Mouse (Mus musculus): Measurements from ENCODE around the gene Hist2h2aa1. TPM values are rescaled to one million over a fixed set of nuclear protein-coding genes. Genes with fewer than 3 reads are reported as not detected.
"Not testable (repeated sequence)": the region's sequence is repeated elsewhere in the genome, so short reads cannot be mapped to it uniquely, and the experiment has no call there.

Gene Hist2h2aa1
- polyA plus RNA-seq, 1 experiment from 2014 or later, result 15.5 TPM

- Histone ChIP-seq H3K4me3 (ENCODE audit: low read depth, low read length) (no peak overlapping the region), H3K9ac (ENCODE audit: low read length) (no peak overlapping the region; the same call in 1 of the 2 replicates), H3K27me3 (ENCODE audit: control insufficient read depth, insufficient read depth, low read length) (no peaks in the 10 kb centered on the region), H3K9me3 (ENCODE audit: control insufficient read depth, low read length) (no peaks in the 10 kb centered on the region), H3K4me1 (ENCODE audit: control insufficient read depth, insufficient read depth, low read length) (peaks cover 17% of the 10 kb centered on the region), H3K4me2 (ENCODE audit: low read depth, severe bottlenecking) (peak overlapping the region; percentile 83; the same call in 1 of the 2 replicates), H3K36me3 (ENCODE audit: control insufficient read depth, insufficient read depth, low read length) (no peaks in the 10 kb centered on the region), H3K27ac (replicated peaks; ENCODE audit: low read depth, low read length) (peak overlapping the region; percentile 99)
- peak; percentile 31 for DNase-seq (ENCODE audit: low spot score)
- ATAC-seq (ENCODE audit: insufficient number of reproducible peaks, low FRiP score, low TSS enrichment, low read depth), result no peak
- WGBS, result 78% methylated on average over 7 of the region's 7 CpGs
Observed at GRCm38 (mm10) chr3:96264404-96264949, 19.2 kb downstream of the Hist2h2aa1 start.

- DNase-seq (ENCODE audit: low spot score) (no peak), ATAC-seq (ENCODE audit: insufficient number of reproducible peaks, low FRiP score, low TSS enrichment, low read depth) (no peak)
- H3K4me1 ChIP-seq (ENCODE audit: control insufficient read depth, insufficient read depth, low read length), result peaks cover 17% of the 10 kb centered on the region
- H3K4me2 ChIP-seq (ENCODE audit: low read depth, severe bottlenecking), result no peak overlapping the region
- H3K9ac ChIP-seq (ENCODE audit: low read length), result no peak overlapping the region
- H3K9me3 ChIP-seq (ENCODE audit: control insufficient read depth, low read length), result no peaks in the 10 kb centered on the region
- no peaks in the 10 kb centered on the region for H3K36me3 ChIP-seq (ENCODE audit: control insufficient read depth, insufficient read depth, low read length)
- H3K27me3 ChIP-seq (ENCODE audit: control insufficient read depth, insufficient read depth, low read length), result no peaks in the 10 kb centered on the region
- H3K4me3 ChIP-seq (ENCODE audit: low read depth, low read length), result no peak overlapping the region
- H3K27ac ChIP-seq (replicated peaks; ENCODE audit: low read depth, low read length), result no peak overlapping the region
- 93% methylated on average over 8 of the region's 8 CpGs for WGBS
Observed at GRCm38 (mm10) chr3:96266132-96266710, 20.9 kb downstream of the Hist2h2aa1 start.

- DNase-seq (ENCODE audit: low spot score) (no peak), ATAC-seq (ENCODE audit: insufficient number of reproducible peaks, low FRiP score, low TSS enrichment, low read depth) (no peak)
- WGBS, result 80% methylated on average over 4 of the region's 4 CpGs
- Histone ChIP-seq H3K27ac (replicated peaks; ENCODE audit: low read depth, low read length) (peak overlapping the region; percentile 96; the same call in 1 of the 2 replicates), H3K4me1 (ENCODE audit: control insufficient read depth, insufficient read depth, low read length) (peaks cover 11% of the 10 kb centered on the region), H3K36me3 (ENCODE audit: control insufficient read depth, insufficient read depth, low read length) (no peaks in the 10 kb centered on the region), H3K4me3 (ENCODE audit: low read depth, low read length) (no peak overlapping the region), H3K9me3 (ENCODE audit: control insufficient read depth, low read length) (no peaks in the 10 kb centered on the region), H3K9ac (ENCODE audit: low read length) (no peak overlapping the region), H3K4me2 (ENCODE audit: low read depth, severe bottlenecking) (no peak overlapping the region), H3K27me3 (ENCODE audit: control insufficient read depth, insufficient read depth, low read length) (no peaks in the 10 kb centered on the region)
Observed at GRCm38 (mm10) chr3:96267541-96267940, 22.2 kb downstream of the Hist2h2aa1 start.

GRCm38 (mm10) chr3:96268051-96268775 lies 22.9 kb downstream of the Hist2h2aa1 start, which contains the start of gene Hist2h3b:
Gene Hist2h3b, plus strand, starts transcription at chr3:96268654.
- 27% methylated on average over 28 of the region's 30 CpGs for WGBS
- Histone ChIP-seq H3K9ac (ENCODE audit: low read length) (peak within 1 kb of the TSS; percentile 81), H3K27me3 (ENCODE audit: control insufficient read depth, insufficient read depth, low read length) (no peaks in the 10 kb centered on the region), H3K4me2 (ENCODE audit: low read depth, severe bottlenecking) (peak within 1 kb of the TSS; percentile 63), H3K27ac (replicated peaks; ENCODE audit: low read depth, low read length) (peak within 1 kb of the TSS; percentile 96), H3K36me3 (ENCODE audit: control insufficient read depth, insufficient read depth, low read length) (no peaks in the 10 kb centered on the region), H3K4me3 (ENCODE audit: low read depth, low read length) (peak within 1 kb of the TSS; percentile 57), H3K9me3 (ENCODE audit: control insufficient read depth, low read length) (no peaks in the 10 kb centered on the region), H3K4me1 (ENCODE audit: control insufficient read depth, insufficient read depth, low read length) (peaks cover 11% of the 10 kb centered on the region)
- DNase-seq (ENCODE audit: low spot score) (peak; percentile 83), ATAC-seq (ENCODE audit: insufficient number of reproducible peaks, low FRiP score, low TSS enrichment, low read depth) (peak; percentile 71)

- peak overlapping the region; percentile 57 for H3K4me3 ChIP-seq (ENCODE audit: low read depth, low read length)
Observed at GRCm38 (mm10) chr3:96268776-96269378, 23.6 kb downstream of the Hist2h2aa1 start.

GRCm38 (mm10) chr3:96269511-96270474 lies 24.5 kb downstream of the Hist2h2aa1 start, which contains the start of gene Hist2h2bb:
Gene Hist2h2bb, plus strand, starts transcription at chr3:96269752.
- ATAC-seq (ENCODE audit: insufficient number of reproducible peaks, low FRiP score, low TSS enrichment, low read depth) (peak; percentile 96), DNase-seq (ENCODE audit: low spot score) (peak; percentile 95)
- WGBS, result under 1% methylated on average over 45 of the region's 45 CpGs
- peaks cover 6% of the 10 kb centered on the region for H3K4me1 ChIP-seq (ENCODE audit: control insufficient read depth, insufficient read depth, low read length)
- peak within 1 kb of the TSS; percentile 96 for H3K27ac ChIP-seq (replicated peaks; ENCODE audit: low read depth, low read length)
- H3K4me2 ChIP-seq (ENCODE audit: low read depth, severe bottlenecking), result peak within 1 kb of the TSS; percentile 71
- H3K9ac ChIP-seq (ENCODE audit: low read length), result peak within 1 kb of the TSS; percentile 81
- H3K4me3 ChIP-seq (ENCODE audit: low read depth, low read length), result peak within 1 kb of the TSS; percentile 57
- no peaks in the 10 kb centered on the region for H3K27me3 ChIP-seq (ENCODE audit: control insufficient read depth, insufficient read depth, low read length)
- no peaks in the 10 kb centered on the region for H3K9me3 ChIP-seq (ENCODE audit: control insufficient read depth, low read length)
- H3K36me3 ChIP-seq (ENCODE audit: control insufficient read depth, insufficient read depth, low read length), result no peaks in the 10 kb centered on the region

More at GRCm38 (mm10) chr3:96268776-96269378, 23.6 kb downstream of the Hist2h2aa1 start:
- H3K4me2 ChIP-seq (ENCODE audit: low read depth, severe bottlenecking), result peak overlapping the region; percentile 63
- WGBS, result 2% methylated on average over 9 of the region's 44 CpGs
- not testable (repeated sequence) for H3K36me3 ChIP-seq (ENCODE audit: control insufficient read depth, insufficient read depth, low read length); H3K9me3 ChIP-seq (ENCODE audit: control insufficient read depth, low read length); H3K27me3 ChIP-seq (ENCODE audit: control insufficient read depth, insufficient read depth, low read length)
- H3K9ac ChIP-seq (ENCODE audit: low read length), result peak overlapping the region; percentile 81
- H3K4me1 ChIP-seq (ENCODE audit: control insufficient read depth, insufficient read depth, low read length), result peaks cover 11% of the 10 kb centered on the region
- peak; percentile 45 for ATAC-seq (ENCODE audit: insufficient number of reproducible peaks, low FRiP score, low TSS enrichment, low read depth)
- DNase-seq (ENCODE audit: low spot score), result peak; percentile 66
- H3K27ac ChIP-seq (replicated peaks; ENCODE audit: low read depth, low read length), result peak overlapping the region; percentile 96

GRCm38 (mm10) chr3:96273591-96274465 lies 28.5 kb downstream of the Hist2h2aa1 start:
- no peak overlapping the region for H3K4me2 ChIP-seq (ENCODE audit: low read depth, severe bottlenecking)
- H3K27ac ChIP-seq (replicated peaks; ENCODE audit: low read depth, low read length), result no peak overlapping the region
- WGBS, result 90% methylated on average over 17 of the region's 17 CpGs
- no peak for ATAC-seq (ENCODE audit: insufficient number of reproducible peaks, low FRiP score, low TSS enrichment, low read depth)
- DNase-seq (ENCODE audit: low spot score), result no peak
- no peak overlapping the region for H3K9ac ChIP-seq (ENCODE audit: low read length)
- H3K9me3 ChIP-seq (ENCODE audit: control insufficient read depth, low read length), result no peaks in the 10 kb centered on the region
- no peaks in the 10 kb centered on the region for H3K27me3 ChIP-seq (ENCODE audit: control insufficient read depth, insufficient read depth, low read length)
- H3K36me3 ChIP-seq (ENCODE audit: control insufficient read depth, insufficient read depth, low read length), result no peaks in the 10 kb centered on the region
- H3K4me3 ChIP-seq (ENCODE audit: low read depth, low read length), result no peak overlapping the region
- H3K4me1 ChIP-seq (ENCODE audit: control insufficient read depth, insufficient read depth, low read length), result no peaks in the 10 kb centered on the region

Measured in limb, embryonic 11.5 days (tissue).